Mouse (Mus musculus): ENCODE measurements around the gene Kif23.

Kif23 gene

DNA sequence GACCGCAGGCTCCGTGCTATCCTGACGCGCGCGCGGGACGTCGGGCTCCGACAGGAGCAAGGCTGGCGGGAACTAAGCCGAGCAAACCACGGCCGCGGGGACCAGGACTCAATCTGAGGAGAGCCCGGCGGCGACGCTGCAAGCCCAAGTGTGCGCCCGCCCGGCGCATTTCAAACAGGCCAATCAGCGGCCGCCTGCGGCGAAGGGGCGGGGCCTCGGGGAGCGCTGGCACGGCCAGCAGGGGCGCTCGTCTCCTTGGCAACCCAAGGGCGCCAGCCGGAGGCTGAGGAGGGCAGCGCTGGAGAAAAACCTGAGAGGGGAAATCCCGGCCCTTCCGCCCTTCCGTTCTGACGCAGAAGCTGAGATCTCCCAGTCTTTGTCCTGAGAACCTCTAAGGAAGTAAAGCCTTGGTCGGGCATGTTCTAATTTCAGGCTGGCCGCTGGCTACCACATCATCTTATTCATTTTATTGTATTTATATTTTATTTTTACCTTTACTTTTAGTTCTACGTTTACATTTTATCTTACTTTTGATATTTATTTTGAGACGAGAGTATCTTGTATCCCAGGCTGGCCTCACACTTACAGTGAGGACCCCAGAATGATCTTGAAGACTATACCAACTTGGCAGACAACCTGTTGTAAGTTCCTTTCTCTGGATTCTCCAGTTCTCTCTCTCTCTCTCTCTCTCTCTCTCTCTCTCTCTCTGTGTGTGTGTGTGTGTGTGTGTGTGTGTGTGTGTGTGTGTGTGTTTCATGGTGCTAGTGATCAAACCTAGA lies at the start of gene Kif23:
Gene Kif23, minus strand, starts transcription at position 152 of the 779 bp plus-strand sequence.
- peak; percentile 96 for DNase-seq (ENCODE audit: low spot score)

GRCm38 (mm10) chr9:61991158-61991557 lies 44.6 kb upstream of the Kif23 start:
- peak; percentile 53 for DNase-seq (ENCODE audit: low spot score)

DNA sequence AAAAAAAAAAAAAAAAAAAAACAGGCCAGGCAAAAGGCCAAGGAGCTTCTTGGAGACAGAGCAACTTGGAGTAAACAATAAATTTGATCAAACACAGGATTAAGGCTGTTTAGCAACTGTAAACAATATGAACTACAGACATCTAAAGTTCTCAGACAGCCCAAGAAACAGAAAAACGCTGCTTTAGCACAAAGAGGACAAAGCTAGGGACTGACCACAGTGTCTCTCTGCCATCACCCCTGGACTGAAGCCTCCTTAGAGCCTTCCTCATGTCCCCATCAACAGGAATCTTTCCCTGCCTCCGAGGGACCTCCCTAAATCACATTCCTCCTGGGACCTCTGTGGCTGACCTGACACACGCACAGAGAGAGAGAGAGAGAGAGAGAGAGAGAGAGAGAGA lies 44.2 kb upstream of the Kif23 start:
- DNase-seq (ENCODE audit: low spot score): no peak

GRCm38 (mm10) chr9:61986055-61986454 lies 39.5 kb upstream of the Kif23 start:
- no peak for DNase-seq (ENCODE audit: low spot score)

GRCm38 (mm10) chr9:61985183-61985863 lies 38.7 kb upstream of the Kif23 start:
- DNase-seq (ENCODE audit: low spot score): peak; percentile 73

DNA sequence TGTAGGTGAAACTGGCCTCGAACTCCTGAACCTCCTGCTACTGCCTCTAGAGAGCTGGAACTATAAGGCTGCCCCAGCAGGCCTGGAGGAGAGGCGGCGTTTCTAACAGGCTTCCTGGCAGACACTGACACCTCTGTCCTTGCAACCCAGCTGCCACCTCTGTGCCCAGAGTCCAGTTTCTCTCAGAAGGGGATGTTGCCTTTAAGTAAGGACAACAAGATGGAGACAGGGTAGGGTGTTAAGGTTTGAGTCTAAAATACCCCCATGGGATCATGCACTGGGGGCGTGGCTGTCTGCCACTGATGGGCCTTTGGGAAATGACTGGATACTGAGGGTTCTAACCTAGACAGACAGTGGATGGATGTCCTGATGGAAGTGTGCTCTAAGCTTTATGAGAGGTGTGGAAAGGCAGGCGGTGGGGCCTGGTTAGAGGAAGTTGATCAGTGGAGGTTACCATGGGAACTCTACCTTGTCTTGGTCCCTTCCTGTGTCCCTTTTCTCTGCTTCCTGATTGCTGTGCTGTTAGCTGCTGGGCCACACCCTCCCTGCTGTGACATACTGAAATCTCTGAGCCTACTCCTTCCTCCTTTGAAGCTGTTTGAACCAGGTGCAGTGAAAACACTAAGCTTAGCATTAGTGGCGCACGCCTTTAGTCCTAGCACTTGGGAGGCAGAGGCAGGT lies 36.5 kb upstream of the Kif23 start:
- no peak for DNase-seq (ENCODE audit: low spot score)

GRCm38 (mm10) chr9:61981876-61982275 lies 35.3 kb upstream of the Kif23 start:
- no peak for DNase-seq (ENCODE audit: low spot score)

DNA sequence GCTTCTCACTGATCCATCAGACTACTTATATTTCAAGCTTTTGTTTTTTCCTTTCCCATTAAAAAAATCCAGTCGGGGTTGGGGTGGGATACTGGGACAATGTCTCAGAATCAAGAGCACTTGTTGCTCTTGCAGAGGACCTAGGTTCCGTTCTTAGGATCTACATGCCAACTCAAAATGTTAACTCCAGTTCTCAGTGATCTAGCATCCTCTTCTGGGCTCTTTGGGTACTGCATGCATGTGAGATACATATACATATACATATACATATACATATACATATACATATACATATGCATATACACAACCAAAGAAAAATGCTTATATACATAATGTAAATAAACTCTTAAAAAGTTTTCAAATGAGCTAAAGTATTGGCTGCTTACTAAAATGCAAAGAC lies 33.4 kb upstream of the Kif23 start:
- no peak for DNase-seq (ENCODE audit: low spot score)

DNA sequence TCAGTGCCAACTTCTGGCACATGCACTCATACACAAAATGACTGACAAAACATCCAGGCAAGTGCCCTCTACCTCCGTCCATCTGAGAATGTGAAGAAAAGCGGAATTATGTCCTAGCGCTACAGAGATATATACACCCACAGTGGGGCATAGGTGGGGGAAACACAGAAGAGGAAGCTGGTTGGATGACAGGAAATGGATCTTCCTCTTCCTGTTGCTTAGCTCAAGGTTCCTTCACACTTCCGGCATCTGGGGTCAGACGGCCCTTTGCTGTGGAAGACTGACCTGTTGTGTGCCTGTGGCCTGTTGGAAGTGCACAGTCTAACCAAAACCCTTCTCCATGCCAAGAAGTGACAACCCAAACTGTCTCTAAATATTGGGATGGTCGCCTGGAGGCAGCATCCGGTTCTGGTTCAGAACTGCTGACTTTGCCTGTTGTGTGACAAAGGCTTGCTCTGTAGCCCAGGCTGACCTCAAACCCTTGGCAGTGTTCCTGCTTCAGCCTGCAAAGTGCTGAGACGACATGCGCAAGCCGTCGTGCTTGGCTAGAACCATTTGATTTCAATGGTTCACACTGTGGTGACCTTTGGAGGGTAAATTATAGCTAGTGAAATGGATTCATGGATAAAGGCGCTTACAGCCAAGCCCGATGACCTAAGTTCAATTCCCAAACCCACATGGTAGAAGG lies 30.8 kb upstream of the Kif23 start:
- DNase-seq (ENCODE audit: low spot score): no peak

DNA sequence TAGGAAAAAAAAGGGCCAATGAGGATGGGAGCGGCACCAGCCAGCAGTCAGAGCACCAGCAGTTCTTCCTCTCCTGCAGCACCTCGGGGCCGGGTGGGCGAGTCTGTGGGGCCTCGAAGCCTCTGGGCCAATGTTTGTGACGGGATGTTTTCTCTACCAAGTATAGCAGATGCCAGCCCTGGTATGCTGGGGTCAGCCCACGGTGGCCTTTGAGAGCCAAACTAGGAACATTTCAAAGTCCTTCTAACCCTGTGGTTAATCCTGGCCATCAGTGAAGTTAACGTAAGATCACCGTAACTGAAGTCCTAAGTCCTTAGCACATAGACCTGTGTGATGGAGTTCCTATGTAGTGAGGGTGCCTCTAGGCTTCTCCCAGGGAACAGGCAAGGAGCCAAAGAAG lies 25.5 kb upstream of the Kif23 start:
- DNase-seq (ENCODE audit: low spot score): no peak

GRCm38 (mm10) chr9:61971045-61971444 lies 24.5 kb upstream of the Kif23 start:
- no peak for DNase-seq (ENCODE audit: low spot score)

GRCm38 (mm10) chr9:61967357-61967756 lies 20.8 kb upstream of the Kif23 start:
- DNase-seq (ENCODE audit: low spot score): peak; percentile 41

DNA sequence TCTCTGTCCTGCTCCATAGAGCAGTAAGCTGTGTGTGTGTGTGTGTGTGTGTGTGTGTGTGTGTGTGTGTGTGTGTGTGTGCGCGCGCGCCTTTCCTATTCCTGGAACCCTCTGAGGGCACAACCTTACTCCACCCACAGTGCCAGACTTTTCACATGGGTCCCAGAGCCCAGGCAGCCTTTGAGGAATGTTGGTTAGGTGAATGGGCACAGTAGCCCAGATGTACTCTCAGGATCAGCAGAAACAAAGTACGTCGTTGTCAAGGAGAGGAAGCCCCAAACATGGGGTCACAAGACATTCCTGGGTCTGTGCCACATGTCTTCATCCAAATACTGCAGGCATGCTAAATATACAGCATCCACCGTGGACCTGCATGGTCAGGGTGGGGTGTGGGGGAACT lies 19.4 kb upstream of the Kif23 start:
- no peak for DNase-seq (ENCODE audit: low spot score)

- peak; percentile 79 for DNase-seq (ENCODE audit: low spot score)
Measured at GRCm38 (mm10) chr9:61965411-61965930, 18.9 kb upstream of the Kif23 start.

DNA sequence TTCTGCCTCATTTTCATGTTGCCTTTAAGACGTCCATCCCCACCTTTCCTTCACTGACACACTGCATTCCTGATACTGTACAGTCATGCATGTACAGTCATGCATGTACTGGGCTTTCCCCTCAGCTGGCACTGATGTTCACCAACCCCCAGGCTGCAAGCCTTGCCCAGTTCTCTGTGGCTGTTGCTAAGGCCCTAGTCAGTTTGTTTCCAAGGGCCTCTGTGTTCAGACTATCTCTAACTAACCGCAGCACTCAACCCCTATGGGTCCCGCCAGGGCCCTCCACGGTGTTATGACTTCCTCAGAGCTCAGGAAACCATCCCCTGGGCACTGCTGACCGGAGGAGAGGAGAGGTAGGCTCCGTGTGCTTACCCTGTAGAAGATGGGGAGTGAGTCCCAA lies 16.8 kb upstream of the Kif23 start:
- DNase-seq (ENCODE audit: low spot score): peak; percentile 26

GRCm38 (mm10) chr9:61961181-61961580 lies 14.6 kb upstream of the Kif23 start:
- DNase-seq (ENCODE audit: low spot score): no peak

DNA sequence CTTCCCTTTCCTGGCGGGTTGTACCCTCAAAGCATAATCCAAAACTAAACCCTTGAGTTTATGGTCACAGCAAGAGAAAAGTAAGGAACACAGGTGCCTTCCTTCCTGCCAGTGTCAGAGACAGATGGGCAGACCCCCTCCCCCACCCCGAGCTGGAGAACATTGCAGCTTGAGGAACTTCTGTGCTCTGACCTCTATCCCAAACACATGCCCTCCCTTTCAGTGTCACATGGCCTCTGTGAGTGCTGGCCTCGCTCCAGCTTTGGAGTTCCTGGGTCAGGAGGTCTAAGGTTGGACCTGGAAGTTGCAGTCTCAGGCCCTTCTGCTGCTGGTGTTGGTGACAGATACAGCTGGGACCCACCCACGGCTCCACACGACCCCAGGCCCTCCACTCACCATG lies 14.2 kb upstream of the Kif23 start:
- DNase-seq (ENCODE audit: low spot score): peak; percentile 71

GRCm38 (mm10) chr9:61959921-61960569 lies 13.5 kb upstream of the Kif23 start:
- DNase-seq (ENCODE audit: low spot score): peak; percentile 73

DNA sequence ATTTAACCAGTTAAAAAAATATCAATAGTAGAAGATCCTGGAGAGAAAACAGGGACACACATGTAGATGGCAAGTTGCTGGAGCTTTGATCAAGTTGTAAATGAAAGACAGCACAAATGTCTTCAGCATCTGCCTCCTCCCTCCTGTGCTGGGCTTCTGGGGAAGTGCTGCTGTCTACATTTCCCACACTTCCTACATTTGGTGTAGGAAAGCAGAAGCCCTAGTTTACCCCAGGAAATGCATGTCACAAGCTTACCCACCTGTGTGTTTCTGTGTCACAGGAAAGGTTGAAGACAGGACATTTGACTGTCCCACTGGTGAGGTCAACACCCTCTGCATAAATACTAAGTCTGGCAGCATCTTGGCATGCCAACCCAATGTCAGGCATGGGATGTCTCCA lies 8.1 kb upstream of the Kif23 start:
- no peak for DNase-seq (ENCODE audit: low spot score)

- peak; percentile 19 for DNase-seq (ENCODE audit: low spot score)
Measured at GRCm38 (mm10) chr9:61952241-61952640, 5.7 kb upstream of the Kif23 start.
